Mouse (Mus musculus) right cerebral cortex, adult 18-20 months (tissue): ENCODE measurements at regions not wholly inside any gene's neighbourhood (a gene's known extent, or its start where the extent isn't known, plus 50 kb on each side); places are given as distances from the start of the nearest gene placed in this dataset.
A peak's percentile ranks its signal among the peaks of the same experiment; 100 is the strongest.
"Not testable (repeated sequence)": the region's sequence is repeated elsewhere in the genome, so short reads cannot be mapped to it uniquely, and the experiment has no call there.

ENCODE experiments used
- DNase-seq: peaks from one replicate; pipeline ENCODE4 v3.0.0; 2022; ENCODE audit warnings: mixed read lengths

GRCm38 (mm10) chr1:194435060-194435459 is 183.0 kb upstream of the Plxna2 start:
- DNase-seq: no peak

GRCm38 (mm10) chr1:194428586-194428985 is 189.4 kb upstream of the Plxna2 start:
- DNase-seq: no peak

- DNase-seq: no peak
Observed at GRCm38 (mm10) chr1:194426293-194426692, 191.7 kb upstream of the Plxna2 start.

- no peak for DNase-seq
Observed at GRCm38 (mm10) chr1:194424201-194424600, 193.8 kb upstream of the Plxna2 start.

GRCm38 (mm10) chr1:194412193-194412592 is 205.8 kb upstream of the Plxna2 start:
- no peak for DNase-seq

- DNase-seq: no peak
Observed at GRCm38 (mm10) chr1:194411788-194412187, 206.2 kb upstream of the Plxna2 start.

- DNase-seq: no peak
Observed at GRCm38 (mm10) chr1:194399281-194399680, 218.7 kb upstream of the Plxna2 start.

- DNase-seq: no peak
Observed at GRCm38 (mm10) chr1:194396754-194397460, 221.1 kb upstream of the Plxna2 start.

GRCm38 (mm10) chr1:194393720-194394119 is 224.3 kb upstream of the Plxna2 start:
- DNase-seq: no peak

- DNase-seq: no peak
Observed at GRCm38 (mm10) chr1:194390202-194390601, 227.8 kb upstream of the Plxna2 start.

GRCm38 (mm10) chr1:194378135-194378534 is 239.9 kb upstream of the Plxna2 start:
- DNase-seq: no peak

- DNase-seq: not testable (repeated sequence)
Observed at GRCm38 (mm10) chr1:194373511-194373910, 244.5 kb upstream of the Plxna2 start.

- DNase-seq: no peak
Observed at GRCm38 (mm10) chr1:194363917-194364316, 254.1 kb upstream of the Plxna2 start.

GRCm38 (mm10) chr1:194363129-194363768 is 254.8 kb upstream of the Plxna2 start:
- DNase-seq: no peak

GRCm38 (mm10) chr1:194362298-194362697 is 255.7 kb upstream of the Plxna2 start:
- no peak for DNase-seq

GRCm38 (mm10) chr1:194361316-194361715 is 256.7 kb upstream of the Plxna2 start:
- DNase-seq: peak; percentile 2

GRCm38 (mm10) chr1:194354332-194355120 is 263.5 kb upstream of the Plxna2 start:
- DNase-seq: no peak

GRCm38 (mm10) chr1:194345304-194346033 is 272.5 kb upstream of the Plxna2 start:
- no peak for DNase-seq

- DNase-seq: no peak
Observed at GRCm38 (mm10) chr1:194342568-194342967, 275.4 kb upstream of the Plxna2 start.

- DNase-seq: no peak
Observed at GRCm38 (mm10) chr1:194341758-194342157, 276.3 kb upstream of the Plxna2 start.

- DNase-seq: peak; percentile 71
Observed at GRCm38 (mm10) chr1:194334752-194335719, 283.0 kb upstream of the Plxna2 start.

GRCm38 (mm10) chr1:194332639-194333038 is 285.4 kb upstream of the Plxna2 start:
- no peak for DNase-seq
